In the genomic region with DNA sequence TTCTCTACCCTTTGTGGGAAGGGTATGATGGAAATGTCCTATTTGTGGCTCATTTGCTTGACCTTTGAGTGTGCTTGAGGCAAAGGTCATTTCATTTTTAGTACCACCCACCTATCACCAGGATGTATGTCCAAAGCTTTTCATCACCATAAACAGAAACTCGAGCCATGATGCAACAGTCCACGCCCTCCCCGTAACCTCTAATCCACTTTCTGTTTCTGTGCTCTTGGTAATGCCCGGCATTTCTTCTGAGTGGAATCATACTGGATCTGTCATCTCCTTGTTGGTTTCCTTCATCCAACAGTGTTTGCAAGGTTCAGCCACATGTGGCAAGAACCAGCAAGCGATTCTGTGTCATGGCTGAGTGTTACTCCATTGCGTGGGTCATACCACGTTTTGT, we compare ENCODE assay signal across 26 mouse cellular contexts. TPM values are rescaled to one million over a fixed set of nuclear protein-coding genes. Genes with fewer than 3 reads are reported as not detected.
DNase-seq lines count a peak whose midpoint lies in the region; ATAC-seq and TF ChIP-seq lines count a peak whose summit lies in the region.
"Had no signal": no experiment of that assay in that cellular context is flagged by ENCODE, and none has a peak within 500 bp of the region (broad histone marks: within the 10 kb centered on the region; RNA-seq: fewer than 3 reads in every experiment).

No protein-coding gene starts in this region.

- H3K27me3 ChIP-seq in hindbrain, embryonic 14.5 days (ENCODE audit: control insufficient read depth, insufficient read depth, low read length), result no peaks in the 10 kb centered on the region
- H3K27me3 ChIP-seq: heart, embryonic 13.5 days; hindbrain, embryonic 15.5 days; limb, embryonic 12.5 days; neural tube, embryonic 13.5 days; stomach, embryonic 15.5 days had no signal

- ATAC-seq in monocyte, adult 5-6 weeks (replicated peaks; ENCODE audit: insufficient number of reproducible peaks, low FRiP score, low TSS enrichment, poor library complexity, severe bottlenecking), result peak; percentile 65
- no peak for ATAC-seq in hindbrain, embryonic 14.5 days (ENCODE audit: low FRiP score)
- no peak for ATAC-seq in megakaryocyte, adult 5-6 weeks (ENCODE audit: poor library complexity, severe bottlenecking)
- ATAC-seq: CD4-positive, CD25-positive, alpha-beta regulatory T cell, adult 4 months had no signal

- no peak for TF ChIP-seq CTCF in lung, adult 2 months (IDR thresholded peaks at IDR 0.05; ENCODE audit: insufficient read depth, low read length)

- DNase-seq in lung, adult 18-20 months, result peak; percentile 20 to 50
- DNase-seq in lung, adult 2 months, result no peak
- DNase-seq in 3T3-L1 (ENCODE audit: low read depth, low spot score) (peak; percentile 68), NIH3T3 (ENCODE audit: low read depth) (peak; percentile 66)
- no peak for DNase-seq in hindbrain, embryonic 14.5 days (ENCODE audit: low spot score)
- DNase-seq in layer of hippocampus, postnatal 25 days (ENCODE audit: extremely low spot score in 1 of 2, low spot score in 1 of 2), result no peak
- DNase-seq: cerebellum, adult 18-20 months; gastrocnemius, adult 2 months; kidney, adult 11 months; lung, embryonic 14.5 days had no signal

- no peaks in the 10 kb centered on the region for H3K36me3 ChIP-seq in hindbrain, embryonic 14.5 days (replicated peaks; ENCODE audit: control insufficient read depth, insufficient read depth)
- H3K36me3 ChIP-seq: embryonic facial prominence, embryonic 10.5 days; G1E; heart, embryonic 13.5 days; hindbrain, embryonic 15.5 days; limb, embryonic 12.5 days; neural tube, embryonic 13.5 days; stomach, embryonic 15.5 days had no signal

- H3K4me1 ChIP-seq in lung, adult 2 months (ENCODE audit: control insufficient read depth, insufficient read depth, low read length), result no peaks in the 10 kb centered on the region
- H3K4me1 ChIP-seq in hindbrain, embryonic 14.5 days (replicated peaks; ENCODE audit: control insufficient read depth, insufficient read depth, low read length), result no peaks in the 10 kb centered on the region
- H3K4me1 ChIP-seq: hindbrain, embryonic 15.5 days; limb, embryonic 12.5 days; neural tube, embryonic 13.5 days; stomach, embryonic 15.5 days had no signal

- H3K9ac ChIP-seq in hindbrain, embryonic 14.5 days, result no peak overlapping the region
- H3K9ac ChIP-seq: heart, embryonic 13.5 days; hindbrain, embryonic 15.5 days; limb, embryonic 12.5 days; lung, embryonic 14.5 days; neural tube, embryonic 13.5 days; stomach, embryonic 15.5 days had no signal

- H3K4me3 ChIP-seq in lung, adult 2 months (replicated peaks; ENCODE audit: extremely low read depth, low read depth, low read length), result no peak overlapping the region
- H3K4me3 ChIP-seq in hindbrain, embryonic 14.5 days (replicated peaks; ENCODE audit: low read length), result no peak overlapping the region
- H3K4me3 ChIP-seq: embryonic facial prominence, embryonic 10.5 days; gastrocnemius, adult 2 months; heart, embryonic 13.5 days; hindbrain, embryonic 15.5 days; limb, embryonic 12.5 days; neural tube, embryonic 13.5 days; stomach, embryonic 15.5 days had no signal

- TF ChIP-seq POLR2A in lung, adult 2 months (IDR thresholded peaks at IDR 0.05; ENCODE audit: borderline replicate concordance, extremely low read depth, low read depth, low read length), result no peak

- WGBS in lung, adult 2 months, result 67% methylated on average over 7 of the region's 7 CpGs
- WGBS in hindbrain, embryonic 14.5 days, result 92% methylated on average over 7 of the region's 7 CpGs

- H3K27ac ChIP-seq in hindbrain, embryonic 14.5 days, result no peak overlapping the region
- H3K27ac ChIP-seq: embryonic facial prominence, embryonic 10.5 days; gastrocnemius, adult 2 months; heart, embryonic 13.5 days; hindbrain, embryonic 15.5 days; limb, embryonic 12.5 days; neural tube, embryonic 13.5 days; stomach, embryonic 15.5 days had no signal

- no peak overlapping the region for H3K4me2 ChIP-seq in hindbrain, embryonic 14.5 days (replicated peaks)
- H3K4me2 ChIP-seq: heart, embryonic 13.5 days; hindbrain, embryonic 15.5 days; limb, embryonic 12.5 days; lung, embryonic 14.5 days; neural tube, embryonic 13.5 days; stomach, embryonic 15.5 days had no signal

- no peaks in the 10 kb centered on the region for H3K9me3 ChIP-seq in hindbrain, embryonic 14.5 days (ENCODE audit: control insufficient read depth, low read length)
- H3K9me3 ChIP-seq: embryonic facial prominence, embryonic 10.5 days; G1E; heart, embryonic 13.5 days; hindbrain, embryonic 15.5 days; limb, embryonic 12.5 days; neural tube, embryonic 13.5 days; stomach, embryonic 15.5 days had no signal

RNA-seq across cellular contexts. Expression of a gene that starts 32.5 kb away (rescaled TPM):
- 4.3 and 5.7 TPM in 2 replicates for polyA plus RNA-seq in lung, adult 2 months (2012; rRNA removed)
- 0.67 to 21.9 TPM (median 2.6 TPM) in 3 replicates for total RNA-seq in monocyte, adult 5-6 weeks (2017)
- 0.65 and 1.2 TPM in 2 replicates for polyA plus RNA-seq in hindbrain, embryonic 14.5 days (2014; fragmentation: Nextera tagmentation; extraction: Ambion mirVana)
- under 1 TPM; 0.42 to 0.57 TPM for total RNA-seq in layer of hippocampus, postnatal 25 days (2021)
- total RNA-seq in megakaryocyte, adult 5-6 weeks (2015), result 0.13 and 0.30 TPM in 2 replicates
- total RNA-seq in megakaryocyte, adult 5-6 weeks (2017), result 0.22 and 2.0 TPM in 2 replicates

RNA-seq across cellular contexts. Expression of a gene that starts 54.9 kb away (rescaled TPM):
- 0.12 TPM in 1 of 2 replicates, not detected in the other for polyA plus RNA-seq in lung, adult 2 months (2012; rRNA removed)
- not detected in 3 replicates for total RNA-seq in monocyte, adult 5-6 weeks (2017)
- polyA plus RNA-seq in hindbrain, embryonic 14.5 days (2014; fragmentation: Nextera tagmentation; extraction: Ambion mirVana), result not detected in 2 replicates
- total RNA-seq in layer of hippocampus, postnatal 25 days (2021), result not detected
- not detected in 2 replicates for total RNA-seq in megakaryocyte, adult 5-6 weeks (2015)
- total RNA-seq in megakaryocyte, adult 5-6 weeks (2017), result not detected in 2 replicates
- total RNA-seq: gastrocnemius, adult 2 months; heart, postnatal 25 days; layer of hippocampus, postnatal 14 days; left cerebral cortex, postnatal 10 days had no signal
- polyA plus RNA-seq: CD4-positive, CD25-positive, alpha-beta regulatory T cell, adult 4 months; forebrain, embryonic 11.5 days; G1E; gonadal fat pad, adult 2 months; hindbrain, embryonic 15.5 days; kidney, embryonic 16.5 days; limb, embryonic 12.5 days had no signal

Comparison
In these comparisons a context has a peak if more than half of its experiments do, and no peak if none do; other contexts are left out.
1. DNase-seq: peak in lung, adult 18-20 months (2 of 2), 3T3-L1 (single experiment) and NIH3T3 (single experiment); none in lung, adult 2 months (single experiment), hindbrain, embryonic 14.5 days (single experiment) and layer of hippocampus, postnatal 25 days (0 of 2).